Mouse (Mus musculus) lung, postnatal 0 days (tissue): ENCODE results near the gene Cdhr3. TPM values are rescaled to one million over a fixed set of nuclear protein-coding genes. Genes with fewer than 3 reads are reported as not detected.

Source experiments
- ATAC-seq: fragments of 200-750 bp; cut with Nextera tagmentation; 2 replicates; pipeline ENCODE4 v1.8.0; 2017; ENCODE audit warnings: moderate library complexity
- DNase-seq: peaks from one replicate; pipeline ENCODE4 v3.0.0-alpha.2; 2016; ENCODE audit warnings: low spot score
- H3K27ac ChIP-seq: fragments of 300-500 bp; sonication (generic); 2 replicates; pipeline ENCODE4 v1.5.1; 2014; ENCODE audit warnings: antibody characterized with exemption, mild to moderate bottlenecking, low read length, mixed read lengths
- H3K27me3 ChIP-seq: fragments of 300-500 bp; sonication (generic); replicated peaks from 2 replicates; pipeline ENCODE4 v1.6.1; 2014; ENCODE audit warnings: low read length, mixed read lengths; ENCODE audit not compliant: insufficient read depth
- H3K36me3 ChIP-seq: fragments of 300-500 bp; sonication (generic); 2 replicates; pipeline ENCODE4 v1.6.1; 2014; ENCODE audit warnings: low read length, mixed read lengths; ENCODE audit not compliant: insufficient read depth
- H3K4me1 ChIP-seq: fragments of 300-500 bp; sonication (generic); 2 replicates; pipeline ENCODE4 v1.6.1; 2014; ENCODE audit warnings: antibody characterized with exemption, low read depth, low read length, mixed read lengths; ENCODE audit not compliant: insufficient read depth
- H3K4me2 ChIP-seq: fragments of 300-500 bp; sonication (generic); replicated peaks from 2 replicates; pipeline ENCODE4 v1.6.1; 2014; ENCODE audit warnings: low read depth, mild to moderate bottlenecking, low read length, moderate library complexity, mixed read lengths
- H3K4me3 ChIP-seq: fragments of 300-500 bp; sonication (generic); 2 replicates; pipeline ENCODE4 v1.5.1; 2014; ENCODE audit warnings: low read depth, low read length
- H3K9ac ChIP-seq: fragments of 300-500 bp; sonication (generic); replicated peaks from 2 replicates; pipeline ENCODE4 v1.6.1; 2014; ENCODE audit warnings: low read depth, mild to moderate bottlenecking
- H3K9me3 ChIP-seq: fragments of 300-500 bp; sonication (generic); 2 replicates; pipeline ENCODE4 v1.6.1; 2016; ENCODE audit warnings: low read length, mixed read lengths
- CTCF ChIP-seq: IDR thresholded peaks from 2 replicates; pipeline ENCODE4 v1.5.1; 2016; ENCODE audit warnings: antibody characterized with exemption, mild to moderate bottlenecking
- EP300 ChIP-seq: IDR thresholded peaks from 2 replicates; pipeline ENCODE4 v1.6.1; 2016; ENCODE audit warnings: antibody characterized with exemption, mild to moderate bottlenecking, control low read depth
- WGBS: fragments of 180-500 bp; shearing (Covaris S2); extraction: QIAGEN DNeasy Blood & Tissue Kit; methylation state at CpG from one replicate; pipeline ENCODE4 v1.1.7; 2014; 5-methylcytosine and 5-hydroxymethylcytosine counted together
- polyA plus RNA-seq: library from polyadenylated mRNA; unstranded; fragments of >200 nt; fragmentation: Nextera tagmentation; extraction: Ambion mirVana; gene quantifications from 2 replicates; pipeline ENCODE4 v1.2.1, GENCODE M21; 2015

Cdhr3 gene
- polyA plus RNA-seq, 1 experiment from 2014 or later = 5.6 TPM

- Histone ChIP-seq H3K4me1 (0 out of 2 replicates have a peak, but pooled peaks cover 3% of the 10 kb centered on the region), H3K27me3 (no peaks in the 10 kb centered on the region), H3K4me2 (no peak overlapping the region), H3K9ac (no peak overlapping the region), H3K4me3 (no peak overlapping the region), H3K27ac (no peak overlapping the region), H3K36me3 (no peaks in the 10 kb centered on the region), H3K9me3 (no peaks in the 10 kb centered on the region)
- DNase-seq (no peak), ATAC-seq (no peak)
- 63% methylated on average over 3 of the region's 3 CpGs for WGBS
- TF ChIP-seq EP300 (no peak), CTCF (no peak)
These were observed 36.1 kb downstream of the Cdhr3 start for GRCm38 (mm10) chr12:33056574-33056973.

GRCm38 (mm10) chr12:33056074-33056473 lies 36.6 kb downstream of the Cdhr3 start:
- Histone ChIP-seq H3K27ac (no peak overlapping the region), H3K9me3 (no peaks in the 10 kb centered on the region), H3K4me3 (no peak overlapping the region), H3K36me3 (no peaks in the 10 kb centered on the region), H3K27me3 (no peaks in the 10 kb centered on the region), H3K4me2 (no peak overlapping the region), H3K9ac (no peak overlapping the region), H3K4me1 (0 out of 2 replicates have a peak, but pooled peaks cover 3% of the 10 kb centered on the region)
- TF ChIP-seq EP300 = no peak
- TF ChIP-seq CTCF = no peak
- WGBS = 77% methylated on average over 6 of the region's 6 CpGs
- DNase-seq (no peak), ATAC-seq (no peak)

- no peak for DNase-seq
- H3K4me2 ChIP-seq = no peak overlapping the region
- no peaks in the 10 kb centered on the region for H3K9me3 ChIP-seq
- no peak for ATAC-seq
- no peaks in the 10 kb centered on the region for H3K27me3 ChIP-seq
- H3K9ac ChIP-seq = no peak overlapping the region
- 0 out of 2 replicates have a peak, but pooled peaks cover 3% of the 10 kb centered on the region for H3K4me1 ChIP-seq
- 68% methylated on average over 13 of the region's 13 CpGs for WGBS
- H3K36me3 ChIP-seq = no peaks in the 10 kb centered on the region
- no peak for TF ChIP-seq CTCF
- no peak for TF ChIP-seq EP300
- H3K27ac ChIP-seq = no peak overlapping the region
- no peak overlapping the region for H3K4me3 ChIP-seq
These were observed 38.9 kb downstream of the Cdhr3 start for GRCm38 (mm10) chr12:33053746-33054145.

GRCm38 (mm10) chr12:33053311-33053710 lies 39.4 kb downstream of the Cdhr3 start:
- Histone ChIP-seq H3K4me2 (no peak overlapping the region), H3K36me3 (no peaks in the 10 kb centered on the region), H3K27me3 (no peaks in the 10 kb centered on the region), H3K9ac (no peak overlapping the region), H3K4me3 (no peak overlapping the region), H3K4me1 (0 out of 2 replicates have a peak, but pooled peaks cover 3% of the 10 kb centered on the region), H3K27ac (no peak overlapping the region), H3K9me3 (no peaks in the 10 kb centered on the region)
- DNase-seq (no peak), ATAC-seq (no peak)
- 83% methylated on average over 9 of the region's 9 CpGs for WGBS
- TF ChIP-seq CTCF = no peak
- TF ChIP-seq EP300 = no peak

GRCm38 (mm10) chr12:33048391-33048790 lies 44.3 kb downstream of the Cdhr3 start:
- no peaks in the 10 kb centered on the region; the same call in 1 of the 2 replicates for H3K4me1 ChIP-seq
- DNase-seq = no peak
- WGBS = 78% methylated on average over 3 of the region's 3 CpGs

GRCm38 (mm10) chr12:33046434-33046833 lies 46.2 kb downstream of the Cdhr3 start:
- 90% methylated on average over 7 of the region's 7 CpGs for WGBS
- no peak for ATAC-seq
- H3K36me3 ChIP-seq = no peaks in the 10 kb centered on the region

More at GRCm38 (mm10) chr12:33048391-33048790, 44.3 kb downstream of the Cdhr3 start:
- no peak for TF ChIP-seq CTCF
- TF ChIP-seq EP300 = no peak
- ATAC-seq = no peak
- no peak overlapping the region for H3K27ac ChIP-seq
- no peaks in the 10 kb centered on the region for H3K36me3 ChIP-seq
- H3K9me3 ChIP-seq = no peaks in the 10 kb centered on the region
- H3K4me3 ChIP-seq = no peak overlapping the region
- no peaks in the 10 kb centered on the region for H3K27me3 ChIP-seq
- H3K9ac ChIP-seq = no peak overlapping the region
- no peak overlapping the region for H3K4me2 ChIP-seq

More at GRCm38 (mm10) chr12:33046434-33046833, 46.2 kb downstream of the Cdhr3 start:
- no peaks in the 10 kb centered on the region for H3K9me3 ChIP-seq
- no peak overlapping the region for H3K4me2 ChIP-seq
- DNase-seq = no peak
- H3K4me3 ChIP-seq = no peak overlapping the region
- H3K9ac ChIP-seq = no peak overlapping the region
- H3K4me1 ChIP-seq = no peaks in the 10 kb centered on the region; the same call in 1 of the 2 replicates
- H3K27me3 ChIP-seq = no peaks in the 10 kb centered on the region
- no peak overlapping the region for H3K27ac ChIP-seq
- no peak for TF ChIP-seq CTCF
- no peak for TF ChIP-seq EP300
